Comparison of ENCODE assay signal across 20 mouse cellular contexts in the genomic region with DNA sequence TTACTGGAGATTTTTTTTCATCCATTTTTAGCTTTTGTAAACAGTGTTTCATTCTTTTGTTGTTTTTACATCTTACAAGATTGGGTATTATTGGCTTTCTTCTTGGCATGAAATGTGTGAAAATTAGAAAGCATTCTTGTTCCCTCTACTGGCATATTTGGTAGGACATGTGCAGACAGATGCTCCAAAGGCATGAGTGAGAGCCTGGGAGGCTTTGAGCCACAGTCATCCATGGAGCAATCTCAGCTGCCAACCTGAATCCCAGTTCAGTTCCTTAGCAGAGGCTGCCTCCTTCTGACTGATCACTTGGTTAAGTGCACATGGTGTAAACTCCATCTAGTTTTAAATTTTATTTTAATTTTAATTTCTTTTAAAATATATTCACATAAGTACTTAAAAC.
DNase-seq lines count a peak whose midpoint lies in the region; ATAC-seq and TF ChIP-seq lines count a peak whose summit lies in the region.
"Had no signal": no experiment of that assay in that cellular context is flagged by ENCODE, and none has a peak within 500 bp of the region (broad histone marks: within the 10 kb centered on the region; RNA-seq: fewer than 3 reads in every experiment).

No protein-coding gene starts in this region.

- H3K4me1 ChIP-seq in forebrain, embryonic 14.5 days (ENCODE audit: control insufficient read depth, insufficient read depth, low read length) = no peaks in the 10 kb centered on the region
- no peaks in the 10 kb centered on the region for H3K4me1 ChIP-seq in forebrain, embryonic 15.5 days
- H3K4me1 ChIP-seq: embryonic facial prominence, embryonic 15.5 days; heart, embryonic 13.5 days had no signal

- no peak overlapping the region for H3K4me2 ChIP-seq in forebrain, embryonic 14.5 days (ENCODE audit: low read length)
- no peak overlapping the region for H3K4me2 ChIP-seq in forebrain, embryonic 15.5 days (replicated peaks)
- H3K4me2 ChIP-seq: embryonic facial prominence, embryonic 15.5 days; heart, embryonic 13.5 days had no signal

- no peaks in the 10 kb centered on the region for H3K36me3 ChIP-seq in forebrain, embryonic 14.5 days (ENCODE audit: control insufficient read depth, insufficient read depth, low read length)
- H3K36me3 ChIP-seq in forebrain, embryonic 15.5 days = no peaks in the 10 kb centered on the region
- H3K36me3 ChIP-seq: embryonic facial prominence, embryonic 15.5 days; heart, embryonic 13.5 days had no signal

- H3K9ac ChIP-seq in forebrain, embryonic 14.5 days (ENCODE audit: low read length) = no peak overlapping the region
- no peak overlapping the region for H3K9ac ChIP-seq in forebrain, embryonic 15.5 days (replicated peaks)
- H3K9ac ChIP-seq: embryonic facial prominence, embryonic 15.5 days; heart, embryonic 13.5 days had no signal

- no peak for ATAC-seq in forebrain, embryonic 14.5 days
- ATAC-seq in forebrain, embryonic 15.5 days (replicated peaks) = no peak
- ATAC-seq: hindbrain, embryonic 16.5 days had no signal

- peak; percentile 7 for DNase-seq in forebrain, embryonic 14.5 days (ENCODE audit: low spot score)
- DNase-seq in layer of hippocampus, adult 2 months (ENCODE audit: low spot score in 2 of 2) = peak; percentile 6 to 17
- no peak for DNase-seq in layer of hippocampus, adult 9-10 months (ENCODE audit: low spot score)
- peak; percentile 55 for DNase-seq in brain, adult 2 months (ENCODE audit: low read depth, low spot score)
- DNase-seq in brain, embryonic 14.5 days (ENCODE audit: low read depth) = peak; percentile 29
- no peak for DNase-seq in urinary bladder, adult 18-20 months (ENCODE audit: low spot score in 2 of 2)
- DNase-seq: adrenal gland, adult 2 months; adrenal gland, postnatal 25 days; cerebellum, adult 11-12 months; cerebellum, adult 9-10 months; embryo, embryonic 11 days; gastrocnemius, adult 2 months; gastrocnemius, postnatal 25 days; heart, postnatal 36 days; kidney, adult 11 months had no signal

- TF ChIP-seq CTCF in layer of hippocampus, adult 2 months (conservative IDR thresholded peaks at IDR 0.05) = peak; percentile 55
- TF ChIP-seq CTCF in brain, embryonic 14.5 days (IDR thresholded peaks at IDR 0.05; ENCODE audit: borderline replicate concordance, extremely low read depth, insufficient read depth, insufficient read length) = no peak

- no peak overlapping the region for H3K27ac ChIP-seq in forebrain, embryonic 14.5 days (ENCODE audit: low read depth, low read length)
- H3K27ac ChIP-seq in forebrain, embryonic 15.5 days (replicated peaks) = no peak overlapping the region
- no peak overlapping the region for H3K27ac ChIP-seq in layer of hippocampus, adult 2 months
- H3K27ac ChIP-seq: embryonic facial prominence, embryonic 15.5 days; gastrocnemius, adult 2 months; heart, embryonic 13.5 days had no signal

- TF ChIP-seq POLR2A in brain, embryonic 14.5 days (IDR thresholded peaks at IDR 0.05; ENCODE audit: borderline replicate concordance, extremely low read depth, insufficient read depth, insufficient read length, poor library complexity, severe bottlenecking) = no peak

- H3K27me3 ChIP-seq in forebrain, embryonic 14.5 days (replicated peaks; ENCODE audit: control insufficient read depth, insufficient read depth, low read length) = no peaks in the 10 kb centered on the region
- H3K27me3 ChIP-seq in forebrain, embryonic 15.5 days = no peaks in the 10 kb centered on the region
- H3K27me3 ChIP-seq: embryonic facial prominence, embryonic 15.5 days; heart, embryonic 13.5 days had no signal

- no peaks in the 10 kb centered on the region for H3K9me3 ChIP-seq in forebrain, embryonic 14.5 days (replicated peaks; ENCODE audit: control insufficient read depth, low read length)
- H3K9me3 ChIP-seq in forebrain, embryonic 15.5 days = no peaks in the 10 kb centered on the region
- H3K9me3 ChIP-seq: embryonic facial prominence, embryonic 15.5 days; heart, embryonic 13.5 days had no signal

- no peak overlapping the region for H3K4me3 ChIP-seq in forebrain, embryonic 14.5 days (ENCODE audit: low read depth, low read length)
- H3K4me3 ChIP-seq in forebrain, embryonic 15.5 days = no peak overlapping the region
- H3K4me3 ChIP-seq in layer of hippocampus, adult 2 months = no peak overlapping the region
- H3K4me3 ChIP-seq: embryonic facial prominence, embryonic 15.5 days; erythroblast, embryonic 14.5 days; gastrocnemius, adult 2 months; heart, embryonic 13.5 days had no signal

Comparison
In these comparisons a context has a peak if more than half of its experiments do, and no peak if none do; other contexts are left out.
1. DNase-seq: peak in forebrain, embryonic 14.5 days (single experiment), layer of hippocampus, adult 2 months (2 of 2), brain, adult 2 months (single experiment) and brain, embryonic 14.5 days (single experiment); none in layer of hippocampus, adult 9-10 months (single experiment) and urinary bladder, adult 18-20 months (0 of 2).